Mouse (Mus musculus): ENCODE results near the gene Akr1cl. TPM values are rescaled to one million over a fixed set of nuclear protein-coding genes. Genes with fewer than 3 reads are reported as not detected.

Gene Akr1cl
- polyA plus RNA-seq, 1 experiment from 2014 or later = 0.24 TPM

DNA sequence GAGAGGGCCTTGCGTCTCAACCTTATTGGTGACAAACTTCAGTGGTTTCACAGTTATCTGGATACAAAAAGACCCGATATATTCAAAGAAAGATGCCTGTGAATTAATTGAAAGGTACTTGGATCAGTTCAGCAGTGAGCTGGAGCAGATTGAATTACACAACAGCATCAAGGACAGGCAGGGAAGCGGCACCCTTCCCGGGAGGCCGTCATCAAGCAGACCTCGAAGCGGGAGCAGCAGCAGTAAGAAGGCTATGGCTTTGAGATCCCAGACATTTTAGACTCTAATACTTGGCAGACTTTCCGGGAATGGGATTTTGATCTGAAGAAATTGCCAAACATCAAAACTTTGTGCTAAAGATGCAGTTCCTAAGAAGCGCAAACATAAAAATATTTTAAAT, 4.4 kb downstream of the Akr1cl start:
- DNase-seq (ENCODE audit: low spot score) (no peak), ATAC-seq (replicated peaks; ENCODE audit: low FRiP score, low TSS enrichment, low read depth) (no peak)
- 75% methylated on average over 9 of the region's 9 CpGs for WGBS

GRCm38 (mm10) chr1:65012726-65013125, 19.8 kb downstream of the Akr1cl start:
- Histone ChIP-seq H3K4me2 (ENCODE audit: low read length) (no peak overlapping the region), H3K27ac (ENCODE audit: low read depth) (no peak overlapping the region), H3K27me3 (replicated peaks; ENCODE audit: control insufficient read depth, insufficient read depth, low read length) (no peaks in the 10 kb centered on the region), H3K9ac (ENCODE audit: low read length) (no peak overlapping the region), H3K9me3 (ENCODE audit: control insufficient read depth, low read length) (no peaks in the 10 kb centered on the region), H3K4me3 (ENCODE audit: low read depth, low read length) (no peak overlapping the region), H3K36me3 (ENCODE audit: control insufficient read depth, insufficient read depth, low read length) (no peaks in the 10 kb centered on the region), H3K4me1 (replicated peaks; ENCODE audit: control insufficient read depth, insufficient read depth, low read length) (no peaks in the 10 kb centered on the region)
- ATAC-seq (replicated peaks; ENCODE audit: low FRiP score, low TSS enrichment, low read depth) (no peak), DNase-seq (ENCODE audit: low spot score) (no peak)
- WGBS = 79% methylated on average over 4 of the region's 4 CpGs

More for the DNA sequence above, 4.4 kb downstream of the Akr1cl start:
- Histone ChIP-seq H3K4me3 (ENCODE audit: low read depth, low read length) (no peak overlapping the region), H3K9ac (ENCODE audit: low read length) (no peak overlapping the region), H3K27ac (ENCODE audit: low read depth) (no peak overlapping the region), H3K36me3 (ENCODE audit: control insufficient read depth, insufficient read depth, low read length) (no peaks in the 10 kb centered on the region), H3K4me1 (replicated peaks; ENCODE audit: control insufficient read depth, insufficient read depth, low read length) (no peaks in the 10 kb centered on the region), H3K9me3 (ENCODE audit: control insufficient read depth, low read length) (no peaks in the 10 kb centered on the region), H3K4me2 (ENCODE audit: low read length) (no peak overlapping the region), H3K27me3 (replicated peaks; ENCODE audit: control insufficient read depth, insufficient read depth, low read length) (no peaks in the 10 kb centered on the region)

GRCm38 (mm10) chr1:65010153-65010552, 22.4 kb downstream of the Akr1cl start:
- H3K9ac ChIP-seq (ENCODE audit: low read length) = no peak overlapping the region
- ATAC-seq (replicated peaks; ENCODE audit: low FRiP score, low TSS enrichment, low read depth) (peak; percentile 92), DNase-seq (ENCODE audit: low spot score) (peak; percentile 73)
- no peaks in the 10 kb centered on the region for H3K27me3 ChIP-seq (replicated peaks; ENCODE audit: control insufficient read depth, insufficient read depth, low read length)
- 12% methylated on average over 9 of the region's 9 CpGs for WGBS
- no peaks in the 10 kb centered on the region for H3K9me3 ChIP-seq (ENCODE audit: control insufficient read depth, low read length)
- H3K27ac ChIP-seq (ENCODE audit: low read depth) = no peak overlapping the region
- H3K4me2 ChIP-seq (ENCODE audit: low read length) = no peak overlapping the region
- no peaks in the 10 kb centered on the region for H3K4me1 ChIP-seq (replicated peaks; ENCODE audit: control insufficient read depth, insufficient read depth, low read length)
- no peaks in the 10 kb centered on the region for H3K36me3 ChIP-seq (ENCODE audit: control insufficient read depth, insufficient read depth, low read length)
- H3K4me3 ChIP-seq (ENCODE audit: low read depth, low read length) = no peak overlapping the region

DNA sequence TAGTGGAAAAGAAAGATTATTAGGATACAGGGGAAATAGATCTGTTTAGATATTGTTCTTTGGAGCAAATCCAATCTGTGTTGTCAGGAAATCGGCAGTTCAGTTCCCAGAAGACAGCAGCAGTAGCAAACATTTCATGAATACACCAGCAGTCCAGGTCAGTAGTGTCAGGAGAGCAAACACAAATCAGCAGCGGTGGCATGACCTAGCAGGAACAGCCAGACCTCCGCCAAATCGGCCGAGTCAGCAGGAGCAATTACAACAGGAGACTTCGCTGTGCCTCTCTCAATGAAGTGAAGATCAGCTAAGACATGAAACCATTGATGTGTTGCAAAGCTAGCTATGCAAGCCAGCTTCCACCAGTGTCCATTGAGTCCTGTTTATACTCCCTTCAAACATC, 27.0 kb downstream of the Akr1cl start:
- Histone ChIP-seq H3K4me1 (replicated peaks; ENCODE audit: control insufficient read depth, insufficient read depth, low read length) (no peaks in the 10 kb centered on the region), H3K9me3 (ENCODE audit: control insufficient read depth, low read length) (no peaks in the 10 kb centered on the region), H3K27me3 (replicated peaks; ENCODE audit: control insufficient read depth, insufficient read depth, low read length) (no peaks in the 10 kb centered on the region), H3K4me2 (ENCODE audit: low read length) (no peak overlapping the region), H3K27ac (ENCODE audit: low read depth) (no peak overlapping the region), H3K9ac (ENCODE audit: low read length) (no peak overlapping the region), H3K36me3 (ENCODE audit: control insufficient read depth, insufficient read depth, low read length) (no peaks in the 10 kb centered on the region), H3K4me3 (ENCODE audit: low read depth, low read length) (no peak overlapping the region)
- DNase-seq (ENCODE audit: low spot score) (no peak), ATAC-seq (replicated peaks; ENCODE audit: low FRiP score, low TSS enrichment, low read depth) (no peak)
- 77% methylated on average over 6 of the region's 6 CpGs for WGBS

GRCm38 (mm10) chr1:65004526-65004925, 28.0 kb downstream of the Akr1cl start:
- H3K27me3 ChIP-seq (replicated peaks; ENCODE audit: control insufficient read depth, insufficient read depth, low read length) = no peaks in the 10 kb centered on the region
- ATAC-seq (replicated peaks; ENCODE audit: low FRiP score, low TSS enrichment, low read depth) (no peak), DNase-seq (ENCODE audit: low spot score) (peak; percentile 15)
- no peak overlapping the region for H3K4me3 ChIP-seq (ENCODE audit: low read depth, low read length)
- no peak overlapping the region for H3K4me2 ChIP-seq (ENCODE audit: low read length)
- H3K27ac ChIP-seq (ENCODE audit: low read depth) = no peak overlapping the region
- H3K36me3 ChIP-seq (ENCODE audit: control insufficient read depth, insufficient read depth, low read length) = no peaks in the 10 kb centered on the region
- WGBS = 74% methylated on average over 4 of the region's 4 CpGs
- no peak overlapping the region for H3K9ac ChIP-seq (ENCODE audit: low read length)
- no peaks in the 10 kb centered on the region for H3K9me3 ChIP-seq (ENCODE audit: control insufficient read depth, low read length)
- no peaks in the 10 kb centered on the region for H3K4me1 ChIP-seq (replicated peaks; ENCODE audit: control insufficient read depth, insufficient read depth, low read length)

DNA sequence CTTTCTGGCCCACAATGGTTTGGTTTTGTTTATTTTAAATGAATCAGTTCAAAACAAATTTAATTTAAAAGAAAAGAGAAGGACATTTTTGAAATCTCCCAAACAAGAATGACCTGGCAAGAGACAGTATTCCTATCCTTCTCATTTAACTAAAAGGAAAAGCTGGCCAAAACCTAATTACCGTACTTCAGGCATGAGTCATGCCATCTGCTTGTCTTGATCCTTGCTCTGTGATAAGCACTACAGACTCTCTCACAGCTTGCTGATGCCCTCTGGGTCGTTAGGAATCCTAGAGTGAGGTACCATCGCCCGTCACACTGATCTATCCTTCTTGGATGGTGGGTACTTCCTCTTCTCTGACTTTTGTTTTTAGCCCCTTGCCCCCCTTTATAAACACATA, 39.4 kb downstream of the Akr1cl start:
- DNase-seq (ENCODE audit: low spot score) (no peak), ATAC-seq (replicated peaks; ENCODE audit: low FRiP score, low TSS enrichment, low read depth) (no peak)
- Histone ChIP-seq H3K9ac (ENCODE audit: low read length) (no peak overlapping the region), H3K4me1 (replicated peaks; ENCODE audit: control insufficient read depth, insufficient read depth, low read length) (no peaks in the 10 kb centered on the region), H3K27ac (ENCODE audit: low read depth) (no peak overlapping the region), H3K9me3 (ENCODE audit: control insufficient read depth, low read length) (no peaks in the 10 kb centered on the region), H3K4me3 (ENCODE audit: low read depth, low read length) (no peak overlapping the region), H3K4me2 (ENCODE audit: low read length) (no peak overlapping the region), H3K36me3 (ENCODE audit: control insufficient read depth, insufficient read depth, low read length) (no peaks in the 10 kb centered on the region), H3K27me3 (replicated peaks; ENCODE audit: control insufficient read depth, insufficient read depth, low read length) (no peaks in the 10 kb centered on the region)
- 62% methylated on average over 4 of the region's 4 CpGs for WGBS

DNA sequence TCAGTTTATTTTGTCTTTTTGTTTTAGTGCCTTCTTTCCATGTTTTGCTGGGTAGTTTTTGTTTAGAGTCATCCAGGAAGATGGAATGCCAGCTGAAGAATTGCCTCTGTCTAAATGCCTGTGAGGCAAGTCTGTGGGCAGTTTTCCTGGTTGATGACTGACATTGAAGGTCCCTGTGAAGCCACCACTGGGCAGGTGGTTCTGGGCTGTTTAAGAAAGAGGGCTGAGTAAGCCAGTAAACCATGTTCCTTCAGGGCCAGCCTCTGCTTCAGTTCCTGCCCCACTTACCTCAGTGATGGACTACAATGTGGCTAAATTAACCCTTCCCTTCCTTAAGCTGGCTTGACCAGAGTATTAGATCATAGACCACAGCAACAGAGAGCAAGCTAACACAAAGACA, 44.4 kb downstream of the Akr1cl start:
- DNase-seq (ENCODE audit: low spot score) (no peak), ATAC-seq (replicated peaks; ENCODE audit: low FRiP score, low TSS enrichment, low read depth) (no peak)
- Histone ChIP-seq H3K9ac (ENCODE audit: low read length) (no peak overlapping the region), H3K4me2 (ENCODE audit: low read length) (no peak overlapping the region), H3K27ac (ENCODE audit: low read depth) (no peak overlapping the region), H3K36me3 (ENCODE audit: control insufficient read depth, insufficient read depth, low read length) (no peaks in the 10 kb centered on the region), H3K4me3 (ENCODE audit: low read depth, low read length) (no peak overlapping the region), H3K4me1 (replicated peaks; ENCODE audit: control insufficient read depth, insufficient read depth, low read length) (no peaks in the 10 kb centered on the region), H3K9me3 (ENCODE audit: control insufficient read depth, low read length) (no peaks in the 10 kb centered on the region), H3K27me3 (replicated peaks; ENCODE audit: control insufficient read depth, insufficient read depth, low read length) (no peaks in the 10 kb centered on the region)

GRCm38 (mm10) chr1:64986120-64986519, 46.4 kb downstream of the Akr1cl start:
- H3K9me3 ChIP-seq (ENCODE audit: control insufficient read depth, low read length) = no peaks in the 10 kb centered on the region
- no peaks in the 10 kb centered on the region for H3K36me3 ChIP-seq (ENCODE audit: control insufficient read depth, insufficient read depth, low read length)
- H3K27me3 ChIP-seq (replicated peaks; ENCODE audit: control insufficient read depth, insufficient read depth, low read length) = no peaks in the 10 kb centered on the region
- WGBS = 48% methylated on average over 7 of the region's 7 CpGs
- H3K4me2 ChIP-seq (ENCODE audit: low read length) = no peak overlapping the region
- DNase-seq (ENCODE audit: low spot score) (peak; percentile 72), ATAC-seq (replicated peaks; ENCODE audit: low FRiP score, low TSS enrichment, low read depth) (no peak)
- no peak overlapping the region for H3K9ac ChIP-seq (ENCODE audit: low read length)
- no peak overlapping the region for H3K27ac ChIP-seq (ENCODE audit: low read depth)
- H3K4me3 ChIP-seq (ENCODE audit: low read depth, low read length) = no peak overlapping the region
- no peaks in the 10 kb centered on the region for H3K4me1 ChIP-seq (replicated peaks; ENCODE audit: control insufficient read depth, insufficient read depth, low read length)

- DNase-seq (ENCODE audit: low spot score) = no peak
- H3K4me2 ChIP-seq (ENCODE audit: low read length) = no peak overlapping the region
- no peaks in the 10 kb centered on the region for H3K4me1 ChIP-seq (replicated peaks; ENCODE audit: control insufficient read depth, insufficient read depth, low read length)
- no peaks in the 10 kb centered on the region for H3K36me3 ChIP-seq (ENCODE audit: control insufficient read depth, insufficient read depth, low read length)
- no peak for ATAC-seq (replicated peaks; ENCODE audit: low FRiP score, low TSS enrichment, low read depth)
- no peak overlapping the region for H3K4me3 ChIP-seq (ENCODE audit: low read depth, low read length)
- H3K27me3 ChIP-seq (replicated peaks; ENCODE audit: control insufficient read depth, insufficient read depth, low read length) = no peaks in the 10 kb centered on the region
- 83% methylated on average over 3 of the region's 3 CpGs for WGBS
- no peaks in the 10 kb centered on the region for H3K9me3 ChIP-seq (ENCODE audit: control insufficient read depth, low read length)
- H3K9ac ChIP-seq (ENCODE audit: low read length) = no peak overlapping the region
- H3K27ac ChIP-seq (ENCODE audit: low read depth) = no peak overlapping the region
These were observed 49.3 kb downstream of the Akr1cl start for GRCm38 (mm10) chr1:64983247-64983646.

Measured in intestine, embryonic 14.5 days (tissue).